12 mouse cellular contexts compared by ENCODE assay signal in genomic region chr2:91452658-91453057, GRCm38 (mm10). TPM values are rescaled to one million over a fixed set of nuclear protein-coding genes. Genes with fewer than 3 reads are reported as not detected.
A peak's percentile ranks its signal among the peaks of the same experiment; 100 is the strongest.
DNase-seq lines count a peak whose midpoint lies in the region; ATAC-seq and TF ChIP-seq lines count a peak whose summit lies in the region.
"Had no signal": no experiment of that assay in that cellular context is flagged by ENCODE, and none has a peak within 500 bp of the region (broad histone marks: within the 10 kb centered on the region; RNA-seq: fewer than 3 reads in every experiment).

No protein-coding gene starts in this region.

- H3K4me3 ChIP-seq in heart, embryonic 14.5 days (ENCODE audit: control insufficient read depth in 1 of 2, insufficient read depth in 1 of 2, low read depth in 1 of 2, low read length in 2 of 2), result no peak overlapping the region
- H3K4me3 ChIP-seq in lung, embryonic 15.5 days, result no peak overlapping the region
- 0 out of 2 replicates have a peak overlapping the region, but pooled peaks have one; percentile 3 for H3K4me3 ChIP-seq in kidney, postnatal 0 days (replicated peaks; ENCODE audit: low read depth, low read length)
- H3K4me3 ChIP-seq in stomach, embryonic 16.5 days (replicated peaks; ENCODE audit: low read length), result no peak overlapping the region
- H3K4me3 ChIP-seq: midbrain, embryonic 13.5 days had no signal

- H3K4me2 ChIP-seq in heart, embryonic 14.5 days (ENCODE audit: low read length), result peak overlapping the region; percentile 34; the same call in 1 of the 2 replicates
- H3K4me2 ChIP-seq in lung, embryonic 15.5 days, result no peak overlapping the region
- peak overlapping the region; percentile 43 for H3K4me2 ChIP-seq in kidney, postnatal 0 days (ENCODE audit: low read length)
- peak overlapping the region; percentile 28; the same call in 1 of the 2 replicates for H3K4me2 ChIP-seq in stomach, embryonic 16.5 days (ENCODE audit: low read depth, low read length)
- H3K4me2 ChIP-seq: midbrain, embryonic 13.5 days had no signal

- H3K36me3 ChIP-seq in heart, embryonic 14.5 days (ENCODE audit: control insufficient read depth, insufficient read depth, low read length), result no peaks in the 10 kb centered on the region
- no peaks in the 10 kb centered on the region for H3K36me3 ChIP-seq in lung, embryonic 15.5 days
- no peaks in the 10 kb centered on the region for H3K36me3 ChIP-seq in kidney, postnatal 0 days (ENCODE audit: insufficient read depth, low read length)
- no peaks in the 10 kb centered on the region for H3K36me3 ChIP-seq in stomach, embryonic 16.5 days (ENCODE audit: control insufficient read depth, insufficient read depth, low read length)
- H3K36me3 ChIP-seq: midbrain, embryonic 13.5 days had no signal

- H3K27me3 ChIP-seq in heart, embryonic 14.5 days (ENCODE audit: control insufficient read depth, insufficient read depth, low read length), result no peaks in the 10 kb centered on the region
- H3K27me3 ChIP-seq in lung, embryonic 15.5 days, result no peaks in the 10 kb centered on the region
- no peaks in the 10 kb centered on the region for H3K27me3 ChIP-seq in kidney, postnatal 0 days (ENCODE audit: insufficient read depth, low read length)
- H3K27me3 ChIP-seq in stomach, embryonic 16.5 days (ENCODE audit: control insufficient read depth, insufficient read depth, low read length), result no peaks in the 10 kb centered on the region

- peaks cover 6 to 15% of the 10 kb centered on the region in 2 experiments; a peak in 3 of 4 replicates for H3K4me1 ChIP-seq in heart, embryonic 14.5 days (ENCODE audit: control insufficient read depth in 2 of 2, insufficient read depth in 2 of 2, low read length in 2 of 2)
- peaks cover 24% of the 10 kb centered on the region for H3K4me1 ChIP-seq in lung, embryonic 15.5 days
- H3K4me1 ChIP-seq in kidney, postnatal 0 days (replicated peaks; ENCODE audit: insufficient read depth, low read length), result 0 out of 2 replicates have a peak, but pooled peaks cover 4% of the 10 kb centered on the region
- peaks cover 10% of the 10 kb centered on the region; the same call in 1 of the 2 replicates for H3K4me1 ChIP-seq in stomach, embryonic 16.5 days (ENCODE audit: control insufficient read depth, insufficient read depth, low read length)

- no peak for DNase-seq in heart, postnatal 14 days
- DNase-seq in lung, adult 18-20 months, result no peak
- peak; percentile 58 for DNase-seq in kidney, postnatal 0 days (ENCODE audit: low spot score)
- DNase-seq in testis, postnatal 14 days (ENCODE audit: low spot score), result no peak
- DNase-seq in frontal cortex, postnatal 14 days (ENCODE audit: low spot score in 2 of 2), result no peak
- DNase-seq: cerebellum, adult 11 months; lung, postnatal 10 days had no signal

- 23% methylated on average over 8 of the region's 8 CpGs for WGBS in heart, embryonic 14.5 days
- 23% methylated on average over 8 of the region's 8 CpGs for WGBS in lung, embryonic 15.5 days
- WGBS in kidney, postnatal 0 days, result 11% methylated on average over 8 of the region's 8 CpGs
- WGBS in stomach, embryonic 16.5 days, result 28% methylated on average over 8 of the region's 8 CpGs

- no peak for ATAC-seq in heart, embryonic 14.5 days (ENCODE audit: insufficient number of reproducible peaks, insufficient read depth, low FRiP score, low read depth)
- ATAC-seq in lung, embryonic 15.5 days (ENCODE audit: borderline replicate concordance, extremely low read depth, low FRiP score, low TSS enrichment), result no peak
- ATAC-seq in kidney, postnatal 0 days (replicated peaks; ENCODE audit: low FRiP score, low read depth), result no peak
- peak; percentile 31; the same call in 1 of the 2 replicates for ATAC-seq in stomach, embryonic 16.5 days (ENCODE audit: insufficient read depth, low FRiP score)
- ATAC-seq: CD4-positive, CD25-positive, alpha-beta regulatory T cell, adult 4 months; midbrain, embryonic 13.5 days had no signal

- no peak overlapping the region for H3K27ac ChIP-seq in heart, embryonic 14.5 days (replicated peaks in 1 of 2; ENCODE audit: control insufficient read depth in 1 of 2, insufficient read depth in 1 of 2, low read depth in 2 of 2, low read length in 2 of 2)
- 0 out of 2 replicates have a peak overlapping the region, but pooled peaks have one; percentile 13 for H3K27ac ChIP-seq in lung, embryonic 15.5 days
- no peak overlapping the region for H3K27ac ChIP-seq in kidney, postnatal 0 days
- H3K27ac ChIP-seq in stomach, embryonic 16.5 days (ENCODE audit: low read length), result no peak overlapping the region
- H3K27ac ChIP-seq: midbrain, embryonic 13.5 days had no signal

- H3K9me3 ChIP-seq in heart, embryonic 14.5 days (ENCODE audit: control insufficient read depth, low read length), result no peaks in the 10 kb centered on the region
- H3K9me3 ChIP-seq in lung, embryonic 15.5 days, result no peaks in the 10 kb centered on the region
- H3K9me3 ChIP-seq in kidney, postnatal 0 days (replicated peaks; ENCODE audit: low read length), result no peaks in the 10 kb centered on the region
- H3K9me3 ChIP-seq in stomach, embryonic 16.5 days (replicated peaks; ENCODE audit: control insufficient read depth, low read length), result no peaks in the 10 kb centered on the region
- H3K9me3 ChIP-seq: midbrain, embryonic 13.5 days had no signal

- H3K9ac ChIP-seq in heart, embryonic 14.5 days (ENCODE audit: low read length), result no peak overlapping the region
- H3K9ac ChIP-seq in lung, embryonic 15.5 days, result no peak overlapping the region
- H3K9ac ChIP-seq in kidney, postnatal 0 days (ENCODE audit: low read depth, low read length), result 0 out of 2 replicates have a peak overlapping the region, but pooled peaks have one; percentile 18
- H3K9ac ChIP-seq in stomach, embryonic 16.5 days (ENCODE audit: low read length), result no peak overlapping the region
- H3K9ac ChIP-seq: midbrain, embryonic 13.5 days had no signal

- TF ChIP-seq CTCF in kidney, postnatal 0 days (IDR thresholded peaks at IDR 0.05; ENCODE audit: low read depth), result no peak

- intact Hi-C loops in heart, postnatal 14 days (cut with DNase I), result no loop called here

RNA-seq across cellular contexts. Expression of gene Lrp4, which starts 4.7 kb away (rescaled TPM):
- polyA plus RNA-seq in heart, embryonic 14.5 days (2014; fragmentation: Nextera tagmentation; extraction: Ambion mirVana), result 3.5 and 3.8 TPM in 2 replicates
- 10 to 100 TPM; 11.1 to 13.3 TPM for total RNA-seq in heart, postnatal 14 days (2021)
- polyA plus RNA-seq in lung, embryonic 15.5 days (2015; fragmentation: Nextera tagmentation; extraction: Ambion mirVana), result 10.0 and 11.4 TPM in 2 replicates
- polyA plus RNA-seq in kidney, postnatal 0 days (2015; fragmentation: Nextera tagmentation; extraction: Ambion mirVana), result 5.9 and 7.0 TPM in 2 replicates
- 5.4 and 5.6 TPM in 2 replicates for polyA plus RNA-seq in stomach, embryonic 16.5 days (2015; fragmentation: Nextera tagmentation; extraction: Ambion mirVana)

RNA-seq across cellular contexts. Expression of gene 1110051M20Rik, which starts 8.2 kb away (rescaled TPM):
- polyA plus RNA-seq in heart, embryonic 14.5 days (2014; fragmentation: Nextera tagmentation; extraction: Ambion mirVana), result 42.1 and 46.3 TPM in 2 replicates
- 10 to 100 TPM; 10.5 to 12.0 TPM for total RNA-seq in heart, postnatal 14 days (2021)
- 66.8 and 68.4 TPM in 2 replicates for polyA plus RNA-seq in lung, embryonic 15.5 days (2015; fragmentation: Nextera tagmentation; extraction: Ambion mirVana)
- polyA plus RNA-seq in kidney, postnatal 0 days (2015; fragmentation: Nextera tagmentation; extraction: Ambion mirVana), result 55.7 and 56.8 TPM in 2 replicates
- 42.3 and 45.1 TPM in 2 replicates for polyA plus RNA-seq in stomach, embryonic 16.5 days (2015; fragmentation: Nextera tagmentation; extraction: Ambion mirVana)
